Mouse (Mus musculus) midbrain, postnatal 0 days (tissue): ENCODE data around the gene Zcchc9. TPM values are rescaled to one million over a fixed set of nuclear protein-coding genes. Genes with fewer than 3 reads are reported as not detected.

ENCODE experiments used
- ATAC-seq: fragments of 200-750 bp; cut with Nextera tagmentation; 2 replicates; pipeline ENCODE4 v1.8.0; 2017; ENCODE audit warnings: moderate number of reproducible peaks, mild to moderate bottlenecking, moderate TSS enrichment, moderate library complexity; ENCODE audit not compliant: low FRiP score
- DNase-seq: peaks from one replicate; pipeline ENCODE4 v3.0.0-alpha.2; 2015; ENCODE audit warnings: low spot score
- H3K27ac ChIP-seq: fragments of 300-500 bp; sonication (generic); 2 replicates; pipeline ENCODE4 v1.5.1; 2014; ENCODE audit warnings: low read depth, mild to moderate bottlenecking, low read length, mixed read lengths
- H3K27me3 ChIP-seq: fragments of 300-500 bp; sonication (generic); 2 replicates; pipeline ENCODE4 v1.6.1; 2014; ENCODE audit warnings: low read length, control low read depth, mixed read lengths; ENCODE audit not compliant: insufficient read depth
- H3K36me3 ChIP-seq: fragments of 300-500 bp; sonication (generic); 2 replicates; pipeline ENCODE4 v1.6.1; 2014; ENCODE audit warnings: low read length, control low read depth, mixed read lengths; ENCODE audit not compliant: insufficient read depth
- H3K4me1 ChIP-seq: fragments of 300-500 bp; sonication (generic); 2 replicates; pipeline ENCODE4 v1.6.1; 2014; ENCODE audit warnings: mild to moderate bottlenecking, control low read depth, antibody characterized with exemption, low read length, mixed read lengths; ENCODE audit not compliant: insufficient read depth
- H3K4me2 ChIP-seq: fragments of 300-500 bp; sonication (generic); 2 replicates; pipeline ENCODE4 v1.6.1; 2014; ENCODE audit warnings: low read depth, mild to moderate bottlenecking, low read length, mixed read lengths; ENCODE audit not compliant: poor library complexity, severe bottlenecking
- H3K4me3 ChIP-seq: fragments of 300-500 bp; sonication (generic); 2 replicates; pipeline ENCODE4 v1.5.1; 2014; ENCODE audit warnings: low read depth, mild to moderate bottlenecking, low read length, moderate library complexity
- H3K9ac ChIP-seq: fragments of 300-500 bp; sonication (generic); replicated peaks from 2 replicates; pipeline ENCODE4 v1.6.1; 2014; ENCODE audit warnings: mild to moderate bottlenecking, low read length, moderate library complexity, mixed read lengths; ENCODE audit not compliant: poor library complexity, severe bottlenecking
- H3K9me3 ChIP-seq: fragments of 300-500 bp; sonication (generic); 2 replicates; pipeline ENCODE4 v1.6.1; 2016; ENCODE audit warnings: low read length, control low read depth
- CTCF ChIP-seq: IDR thresholded peaks from 2 replicates; pipeline ENCODE4 v1.5.1; 2016; ENCODE audit warnings: antibody characterized with exemption, mild to moderate bottlenecking
- WGBS: fragments of 180-500 bp; shearing (Covaris S2); extraction: QIAGEN DNeasy Blood & Tissue Kit; methylation state at CpG from one replicate; pipeline ENCODE4 v1.1.7; 2014; 5-methylcytosine and 5-hydroxymethylcytosine counted together
- polyA plus RNA-seq: library from polyadenylated mRNA; unstranded; fragments of >200 nt; fragmentation: Nextera tagmentation; extraction: Ambion mirVana; gene quantifications from 2 replicates; pipeline ENCODE4 v1.2.1, GENCODE M21; 2015
- total RNA-seq: library from RNA; depleted of rRNA; stranded (reverse); fragments of >200 nt; gene quantifications from 2 replicates; pipeline ENCODE4 v1.2.3, GENCODE M21; 2014

Zcchc9 gene
- total and polyA plus RNA-seq, 2 experiments from 2014 or later, result 8.9 to 13.7 TPM

DNA sequence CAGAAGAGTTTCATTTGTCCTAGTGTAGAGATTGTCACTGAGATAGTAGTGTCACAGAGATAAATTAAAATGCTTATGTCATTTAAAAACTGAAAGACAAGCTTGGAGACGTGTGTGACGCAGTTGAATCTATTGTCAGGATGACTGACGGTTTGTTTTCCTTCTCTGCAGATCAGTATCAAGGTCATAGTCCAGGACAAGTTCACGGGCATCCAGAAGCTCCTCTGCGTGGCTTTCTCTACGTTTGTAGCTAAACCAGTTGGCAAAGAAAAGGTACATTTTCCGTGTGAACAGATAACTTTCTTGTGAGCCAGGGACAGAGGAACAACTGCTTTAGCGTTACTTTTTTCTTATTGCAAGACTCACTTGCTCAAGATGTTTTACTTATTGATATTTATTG, 47.7 kb downstream of the Zcchc9 start:
- DNase-seq, result no peak

DNA sequence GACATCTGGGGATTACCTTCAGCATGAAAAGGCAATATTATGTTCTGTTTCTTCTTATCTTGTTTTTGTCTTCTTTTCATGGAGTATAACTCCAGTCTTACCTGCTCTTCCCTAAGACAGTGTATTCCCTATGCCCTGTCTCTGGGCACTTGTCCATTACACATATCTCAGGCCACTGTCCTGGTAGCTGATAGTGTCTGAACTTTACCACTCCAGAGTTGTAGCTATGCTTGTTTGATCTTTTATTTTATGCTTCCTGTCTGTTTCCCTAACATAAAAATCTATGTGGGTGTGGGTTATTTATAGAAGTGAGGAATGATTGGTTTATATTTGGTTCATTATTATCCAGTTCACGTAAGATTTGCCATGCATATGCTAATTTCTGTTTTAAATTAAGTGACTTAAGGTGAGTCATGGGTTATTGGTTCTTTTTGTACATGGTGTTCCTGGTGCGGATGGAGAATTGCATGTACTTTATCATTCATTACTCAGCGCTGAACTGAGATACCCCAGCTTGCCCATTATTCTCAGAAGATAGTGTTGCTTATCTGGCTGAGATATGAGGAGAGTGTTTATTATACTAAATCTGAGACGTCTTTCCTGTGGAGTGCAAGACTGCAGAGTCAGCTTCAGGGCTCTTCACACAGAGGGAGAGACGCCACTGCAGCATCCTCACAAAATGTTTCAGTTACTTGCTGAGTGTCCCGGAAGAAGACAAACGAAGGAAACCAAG, 49.0 kb downstream of the Zcchc9 start:
- H3K27me3 ChIP-seq, result no peaks in the 10 kb centered on the region
- ATAC-seq (no peak), DNase-seq (no peak)
- no peak overlapping the region for H3K4me3 ChIP-seq
- no peaks in the 10 kb centered on the region for H3K36me3 ChIP-seq
- H3K4me2 ChIP-seq, result no peak overlapping the region
- 80% methylated on average over 7 of the region's 7 CpGs for WGBS
- TF ChIP-seq CTCF, result no peak
- H3K9me3 ChIP-seq, result no peaks in the 10 kb centered on the region
- no peak overlapping the region for H3K27ac ChIP-seq
- no peak overlapping the region for H3K9ac ChIP-seq
- no peaks in the 10 kb centered on the region for H3K4me1 ChIP-seq

More for the DNA sequence above, 47.7 kb downstream of the Zcchc9 start:
- H3K27ac ChIP-seq, result no peak overlapping the region
- H3K27me3 ChIP-seq, result no peaks in the 10 kb centered on the region
- no peaks in the 10 kb centered on the region for H3K36me3 ChIP-seq
- TF ChIP-seq CTCF, result no peak
- 78% methylated on average over 8 of the region's 8 CpGs for WGBS
- H3K4me1 ChIP-seq, result no peaks in the 10 kb centered on the region
- H3K4me3 ChIP-seq, result no peak overlapping the region
- H3K4me2 ChIP-seq, result no peak overlapping the region
- H3K9me3 ChIP-seq, result no peaks in the 10 kb centered on the region
- H3K9ac ChIP-seq, result no peak overlapping the region
- ATAC-seq, result no peak

DNA sequence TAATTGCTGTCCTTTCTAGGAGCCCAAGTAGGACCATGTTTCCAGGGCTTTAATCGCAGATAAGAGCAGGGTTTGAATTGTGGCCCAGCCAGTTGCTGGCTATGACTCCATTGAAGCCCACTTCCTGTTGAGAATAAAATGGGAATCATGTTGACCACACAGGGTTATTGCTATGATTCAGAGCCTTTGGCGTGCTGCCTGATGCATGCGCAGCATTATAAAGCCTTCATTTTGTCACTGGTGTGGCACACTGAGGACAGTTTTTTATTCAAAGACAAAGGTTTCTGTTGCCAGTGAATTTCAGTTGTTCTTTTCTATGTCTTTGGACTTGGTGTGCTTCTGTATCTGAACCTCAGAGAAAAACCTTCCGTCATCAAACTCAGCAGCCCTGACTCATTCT, 51.3 kb downstream of the Zcchc9 start:
- no peaks in the 10 kb centered on the region for H3K4me1 ChIP-seq
- no peaks in the 10 kb centered on the region for H3K27me3 ChIP-seq
- H3K27ac ChIP-seq, result no peak overlapping the region
- no peak overlapping the region for H3K9ac ChIP-seq
- H3K4me3 ChIP-seq, result no peak overlapping the region
- ATAC-seq (no peak), DNase-seq (peak; percentile 20)
- 92% methylated on average over 4 of the region's 4 CpGs for WGBS
- H3K9me3 ChIP-seq, result no peaks in the 10 kb centered on the region
- no peaks in the 10 kb centered on the region for H3K36me3 ChIP-seq
- no peak overlapping the region for H3K4me2 ChIP-seq
- no peak for TF ChIP-seq CTCF

DNA sequence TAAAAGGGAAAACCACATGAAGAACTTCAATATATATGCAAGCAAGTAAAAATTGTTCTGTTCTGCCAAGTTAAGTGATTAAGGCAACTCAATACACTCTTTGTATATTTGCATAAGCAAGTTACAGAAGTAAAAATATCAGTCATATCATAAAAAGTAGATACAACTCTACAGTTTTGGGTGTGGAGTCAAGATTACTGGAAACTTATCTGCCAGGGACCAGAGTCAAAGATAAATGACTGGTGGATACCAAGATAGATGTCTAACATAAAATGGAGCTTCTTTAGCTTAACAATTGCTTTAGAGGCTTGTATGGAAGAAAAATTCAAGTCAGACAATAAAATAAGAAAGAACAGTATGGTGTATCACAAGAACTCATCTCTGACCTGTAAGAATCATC, 52.7 kb downstream of the Zcchc9 start:
- no peaks in the 10 kb centered on the region for H3K4me1 ChIP-seq
- no peak overlapping the region for H3K9ac ChIP-seq
- DNase-seq, result no peak
- no peak overlapping the region for H3K4me2 ChIP-seq
- no peaks in the 10 kb centered on the region for H3K9me3 ChIP-seq
- no peak for ATAC-seq
- H3K27ac ChIP-seq, result no peak overlapping the region
- no peaks in the 10 kb centered on the region for H3K27me3 ChIP-seq
- TF ChIP-seq CTCF, result no peak
- H3K36me3 ChIP-seq, result no peaks in the 10 kb centered on the region
- no peak overlapping the region for H3K4me3 ChIP-seq

DNA sequence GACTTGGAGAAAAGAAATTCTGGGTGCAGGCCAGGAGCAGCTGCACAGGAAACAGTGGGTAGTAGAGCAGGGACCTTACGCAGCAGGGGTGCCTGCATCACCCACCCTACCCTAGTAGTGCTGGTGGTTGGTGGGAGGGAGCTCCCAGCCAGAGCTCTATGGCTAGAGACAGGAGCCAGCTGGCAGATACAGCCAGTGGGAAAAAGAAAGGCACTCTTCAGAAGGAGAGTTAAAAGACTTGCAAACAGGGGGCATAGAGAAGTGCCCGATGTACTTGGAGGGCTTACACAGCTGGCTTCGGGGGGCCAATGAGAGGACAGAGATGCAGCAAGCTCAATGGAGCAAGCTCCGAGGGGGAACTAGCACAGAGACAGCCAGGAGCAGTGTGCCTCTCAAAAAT, 53.8 kb downstream of the Zcchc9 start:
- H3K27me3 ChIP-seq, result no peaks in the 10 kb centered on the region
- TF ChIP-seq CTCF, result no peak
- no peaks in the 10 kb centered on the region for H3K9me3 ChIP-seq
- H3K4me2 ChIP-seq, result no peak overlapping the region
- no peaks in the 10 kb centered on the region for H3K36me3 ChIP-seq
- H3K4me1 ChIP-seq, result no peaks in the 10 kb centered on the region
- no peak overlapping the region for H3K4me3 ChIP-seq
- ATAC-seq (peak; percentile 66; the same call in 1 of the 2 replicates), DNase-seq (peak; percentile 53)
- H3K27ac ChIP-seq, result no peak overlapping the region
- 45% methylated on average over 4 of the region's 4 CpGs for WGBS
- H3K9ac ChIP-seq, result no peak overlapping the region

DNA sequence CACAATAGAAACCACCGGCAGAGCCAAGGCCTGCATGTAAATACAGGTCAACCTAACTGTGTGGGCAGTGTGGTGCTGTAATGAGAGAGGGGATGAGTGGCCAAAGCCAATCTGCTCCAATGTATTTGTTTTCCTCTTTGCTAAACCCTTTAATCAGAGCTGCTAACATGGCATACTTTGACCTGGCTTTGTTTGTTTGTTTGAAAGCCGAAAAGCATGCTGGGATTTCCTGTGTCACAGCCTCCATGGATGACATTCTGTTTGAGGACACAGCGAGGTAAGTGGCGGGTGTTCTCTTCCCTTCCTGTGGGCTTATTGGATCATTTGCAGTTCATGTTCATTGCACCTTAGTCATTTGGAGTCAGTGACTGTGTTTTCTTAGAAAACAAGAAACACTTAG, 57.5 kb downstream of the Zcchc9 start:
- no peak overlapping the region for H3K4me3 ChIP-seq

More for the DNA sequence above, 57.5 kb downstream of the Zcchc9 start:
- no peak overlapping the region for H3K9ac ChIP-seq
- no peak for ATAC-seq
- no peak for DNase-seq
- TF ChIP-seq CTCF, result no peak
- H3K9me3 ChIP-seq, result no peaks in the 10 kb centered on the region
- H3K36me3 ChIP-seq, result no peaks in the 10 kb centered on the region
- H3K4me1 ChIP-seq, result no peaks in the 10 kb centered on the region
- H3K4me2 ChIP-seq, result no peak overlapping the region
- no peak overlapping the region for H3K27ac ChIP-seq
- WGBS, result 84% methylated on average over 4 of the region's 4 CpGs
- no peaks in the 10 kb centered on the region for H3K27me3 ChIP-seq
